Mouse (Mus musculus) lung, postnatal 0 days (tissue): ENCODE data around the gene Zswim4. TPM values are rescaled to one million over a fixed set of nuclear protein-coding genes. Genes with fewer than 3 reads are reported as not detected.
A peak's percentile ranks its signal among the peaks of the same experiment; 100 is the strongest.

ENCODE experiments used
- ATAC-seq: fragments of 200-750 bp; cut with Nextera tagmentation; 2 replicates; pipeline ENCODE4 v1.8.0; 2017; ENCODE audit warnings: moderate library complexity
- DNase-seq: peaks from one replicate; pipeline ENCODE4 v3.0.0-alpha.2; 2016; ENCODE audit warnings: low spot score
- H3K27ac ChIP-seq: fragments of 300-500 bp; sonication (generic); 2 replicates; pipeline ENCODE4 v1.5.1; 2014; ENCODE audit warnings: antibody characterized with exemption, mild to moderate bottlenecking, low read length, mixed read lengths
- H3K27me3 ChIP-seq: fragments of 300-500 bp; sonication (generic); replicated peaks from 2 replicates; pipeline ENCODE4 v1.6.1; 2014; ENCODE audit warnings: low read length, mixed read lengths; ENCODE audit not compliant: insufficient read depth
- H3K36me3 ChIP-seq: fragments of 300-500 bp; sonication (generic); 2 replicates; pipeline ENCODE4 v1.6.1; 2014; ENCODE audit warnings: low read length, mixed read lengths; ENCODE audit not compliant: insufficient read depth
- H3K4me1 ChIP-seq: fragments of 300-500 bp; sonication (generic); 2 replicates; pipeline ENCODE4 v1.6.1; 2014; ENCODE audit warnings: antibody characterized with exemption, low read depth, low read length, mixed read lengths; ENCODE audit not compliant: insufficient read depth
- H3K4me2 ChIP-seq: fragments of 300-500 bp; sonication (generic); replicated peaks from 2 replicates; pipeline ENCODE4 v1.6.1; 2014; ENCODE audit warnings: low read depth, mild to moderate bottlenecking, low read length, moderate library complexity, mixed read lengths
- H3K4me3 ChIP-seq: fragments of 300-500 bp; sonication (generic); 2 replicates; pipeline ENCODE4 v1.5.1; 2014; ENCODE audit warnings: low read depth, low read length
- H3K9ac ChIP-seq: fragments of 300-500 bp; sonication (generic); replicated peaks from 2 replicates; pipeline ENCODE4 v1.6.1; 2014; ENCODE audit warnings: low read depth, mild to moderate bottlenecking
- H3K9me3 ChIP-seq: fragments of 300-500 bp; sonication (generic); 2 replicates; pipeline ENCODE4 v1.6.1; 2016; ENCODE audit warnings: low read length, mixed read lengths
- CTCF ChIP-seq: IDR thresholded peaks from 2 replicates; pipeline ENCODE4 v1.5.1; 2016; ENCODE audit warnings: antibody characterized with exemption, mild to moderate bottlenecking
- EP300 ChIP-seq: IDR thresholded peaks from 2 replicates; pipeline ENCODE4 v1.6.1; 2016; ENCODE audit warnings: antibody characterized with exemption, mild to moderate bottlenecking, control low read depth
- WGBS: fragments of 180-500 bp; shearing (Covaris S2); extraction: QIAGEN DNeasy Blood & Tissue Kit; methylation state at CpG from one replicate; pipeline ENCODE4 v1.1.7; 2014; 5-methylcytosine and 5-hydroxymethylcytosine counted together
- polyA plus RNA-seq: library from polyadenylated mRNA; unstranded; fragments of >200 nt; fragmentation: Nextera tagmentation; extraction: Ambion mirVana; gene quantifications from 2 replicates; pipeline ENCODE4 v1.2.1, GENCODE M21; 2015

Gene Zswim4
- polyA plus RNA-seq, 1 experiment from 2014 or later = 7.8 TPM

DNA sequence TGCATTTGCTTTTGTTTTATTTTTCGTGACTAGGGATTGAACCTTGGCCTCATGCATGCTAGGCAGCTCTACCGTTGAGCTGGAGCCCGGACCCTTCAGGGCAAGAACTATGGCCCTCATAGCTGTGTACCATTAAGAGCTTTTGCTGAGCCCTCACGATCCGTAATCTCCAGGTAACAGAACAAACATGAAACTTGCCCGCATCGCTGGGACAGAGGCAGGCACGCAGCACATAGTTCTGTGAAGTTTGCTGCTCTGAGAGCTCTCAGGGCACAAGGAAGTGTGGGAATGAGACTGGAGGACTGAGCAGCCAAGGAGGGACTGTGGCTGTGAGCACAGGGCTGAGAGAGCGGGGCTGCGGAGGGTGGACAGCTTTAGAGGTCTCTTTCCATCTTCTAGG, 48.2 kb downstream of the Zswim4 start:
- ATAC-seq = peak; percentile 41
- peak; percentile 88 for DNase-seq
- no peaks in the 10 kb centered on the region for H3K27me3 ChIP-seq
- no peak overlapping the region for H3K4me3 ChIP-seq
- peaks cover 22% of the 10 kb centered on the region; the same call in 1 of the 2 replicates for H3K4me1 ChIP-seq
- no peaks in the 10 kb centered on the region for H3K36me3 ChIP-seq
- H3K4me2 ChIP-seq = no peak overlapping the region
- H3K9me3 ChIP-seq = no peaks in the 10 kb centered on the region
- no peak overlapping the region for H3K9ac ChIP-seq
- H3K27ac ChIP-seq = peak overlapping the region; percentile 86
- WGBS = 50% methylated on average over 10 of the region's 10 CpGs
- peak; percentile 76; the same call in 1 of the 2 replicates for TF ChIP-seq EP300
- no peak for TF ChIP-seq CTCF

DNA sequence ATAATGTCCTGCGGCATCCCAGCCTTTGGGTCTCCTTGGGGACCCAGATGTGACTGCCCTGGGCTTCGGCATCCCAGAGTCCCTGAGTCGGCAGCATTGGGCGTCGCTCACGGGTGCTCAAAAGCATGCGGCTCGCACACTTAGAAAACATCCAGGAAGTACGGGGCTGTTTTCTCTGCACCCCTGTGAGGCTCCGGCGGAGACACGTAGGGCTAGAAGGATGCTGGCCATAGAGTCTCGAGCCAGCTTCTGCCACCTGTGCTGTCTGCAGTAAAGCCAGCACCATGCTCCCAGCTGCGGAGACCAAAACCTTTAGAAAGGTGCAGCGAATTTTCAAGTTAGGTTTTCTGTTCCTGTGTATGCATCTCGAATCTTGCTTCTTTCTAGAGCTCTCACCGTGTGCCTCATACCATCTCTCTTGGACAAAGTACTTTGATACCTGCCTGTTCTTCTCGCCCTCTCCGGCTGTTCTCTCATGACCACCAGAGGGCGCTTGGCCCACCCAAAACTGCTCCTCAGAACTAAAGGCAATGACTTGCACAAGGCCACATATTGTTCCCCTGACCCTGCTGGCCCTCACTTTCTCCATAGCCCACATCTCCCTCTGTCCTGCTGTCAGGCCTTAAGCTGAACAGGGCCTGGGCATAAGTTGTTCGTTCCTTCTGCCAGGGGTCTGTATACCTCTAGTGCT, 49.6 kb downstream of the Zswim4 start:
- TF ChIP-seq EP300 (no peak), CTCF (peak; percentile 88)
- Histone ChIP-seq H3K27ac (peak overlapping the region; percentile 86), H3K36me3 (no peaks in the 10 kb centered on the region), H3K27me3 (no peaks in the 10 kb centered on the region), H3K9me3 (no peaks in the 10 kb centered on the region), H3K4me2 (peak overlapping the region; percentile 65), H3K9ac (peak overlapping the region; percentile 26; the same call in 1 of the 2 replicates), H3K4me3 (peak overlapping the region; percentile 34), H3K4me1 (peaks cover 20% of the 10 kb centered on the region; the same call in 1 of the 2 replicates)
- DNase-seq (peak; percentile 64), ATAC-seq (no peak; the same call in 1 of the 2 replicates)
- 4% methylated on average over 21 of the region's 21 CpGs for WGBS

DNA sequence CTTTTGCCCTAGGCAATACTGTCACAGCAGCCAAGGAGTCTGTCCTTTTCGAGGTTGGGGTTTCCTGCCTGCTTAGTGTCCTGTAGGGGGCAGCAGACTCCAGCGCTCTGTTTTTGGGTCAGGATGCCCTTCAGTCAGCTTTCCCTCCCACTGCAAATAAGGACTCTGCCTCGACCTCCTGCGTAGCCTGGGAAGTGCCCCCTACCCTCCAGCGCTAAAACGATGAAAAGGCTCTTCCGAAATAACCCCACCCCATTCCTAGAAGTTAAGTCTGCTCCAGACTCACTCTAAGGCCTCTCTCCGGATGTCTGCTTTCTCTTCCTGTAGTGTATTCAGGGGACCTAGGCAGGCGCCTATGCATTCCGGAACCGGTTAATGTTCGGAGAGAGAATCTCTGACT, 50.3 kb downstream of the Zswim4 start:
- peak; percentile 27 for ATAC-seq

DNA sequence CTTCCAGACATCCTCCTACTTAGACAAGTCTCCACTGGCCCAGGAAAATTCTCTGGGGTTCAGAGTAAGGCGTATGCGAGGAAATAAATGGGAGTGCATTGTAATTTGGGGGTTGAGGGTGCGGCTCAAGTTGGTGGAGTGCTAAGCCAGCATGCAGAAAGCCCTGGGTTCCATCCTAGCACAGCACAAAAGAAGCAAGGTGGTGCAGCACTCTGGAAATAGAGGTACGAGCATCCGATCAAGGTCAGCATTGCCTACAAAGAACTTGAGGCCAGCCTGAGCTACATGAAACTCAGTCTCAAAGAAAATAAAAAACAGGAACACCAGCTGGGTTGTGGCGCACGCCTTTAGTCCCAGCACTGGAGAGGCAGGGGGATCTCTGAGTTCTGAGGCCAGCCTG, 51.7 kb downstream of the Zswim4 start, which contains the start of gene Nanos3:
Gene Nanos3 (minus strand): TSS at position 101 of the 400 bp plus-strand sequence.
- peak within 1 kb of the TSS; percentile 80; the same call in 1 of the 2 replicates for H3K9ac ChIP-seq
- H3K9me3 ChIP-seq = no peaks in the 10 kb centered on the region
- TF ChIP-seq CTCF (no peak), EP300 (no peak)
- H3K27ac ChIP-seq = peak within 1 kb of the TSS; percentile 62; the same call in 1 of the 2 replicates
- no peak for ATAC-seq
- no peak for DNase-seq
- H3K36me3 ChIP-seq = no peaks in the 10 kb centered on the region
- no peaks in the 10 kb centered on the region for H3K27me3 ChIP-seq
- H3K4me1 ChIP-seq = peaks cover 20% of the 10 kb centered on the region; the same call in 1 of the 2 replicates
- 97% methylated on average over 7 of the region's 7 CpGs for WGBS
- peak within 1 kb of the TSS; percentile 98 for H3K4me2 ChIP-seq
- H3K4me3 ChIP-seq = peak within 1 kb of the TSS; percentile 75

More for the DNA sequence above, 50.3 kb downstream of the Zswim4 start:
- Histone ChIP-seq H3K4me1 (peaks cover 17% of the 10 kb centered on the region; the same call in 1 of the 2 replicates), H3K9me3 (no peaks in the 10 kb centered on the region), H3K4me3 (peak overlapping the region; percentile 34), H3K4me2 (peak overlapping the region; percentile 65), H3K27ac (peak overlapping the region; percentile 86), H3K9ac (no peak overlapping the region), H3K36me3 (no peaks in the 10 kb centered on the region), H3K27me3 (no peaks in the 10 kb centered on the region)
- TF ChIP-seq EP300 (peak; percentile 54; the same call in 1 of the 2 replicates), CTCF (peak; percentile 97)
- WGBS = 2% methylated on average over 12 of the region's 12 CpGs
- DNase-seq = peak; percentile 91

GRCm38 (mm10) chr8:84184085-84185043, 52.5 kb downstream of the Zswim4 start:
- DNase-seq = peak; percentile 37
- peak; percentile 39 for ATAC-seq

More at GRCm38 (mm10) chr8:84184085-84185043, 52.5 kb downstream of the Zswim4 start:
- Histone ChIP-seq H3K9me3 (no peaks in the 10 kb centered on the region), H3K27me3 (no peaks in the 10 kb centered on the region), H3K27ac (peak overlapping the region; percentile 62), H3K4me1 (peaks cover 17% of the 10 kb centered on the region; the same call in 1 of the 2 replicates), H3K4me3 (peak overlapping the region; percentile 75), H3K9ac (peak overlapping the region; percentile 80), H3K4me2 (peak overlapping the region; percentile 98), H3K36me3 (no peaks in the 10 kb centered on the region)
- WGBS = 14% methylated on average over 21 of the region's 21 CpGs
- no peak for TF ChIP-seq EP300
- no peak for TF ChIP-seq CTCF
